Mouse (Mus musculus): ENCODE measurements around the gene Gm21748. TPM values are rescaled to one million over a fixed set of nuclear protein-coding genes. Genes with fewer than 3 reads are reported as not detected.

Gm21748 gene
- total RNA-seq (2023): not detected

DNA sequence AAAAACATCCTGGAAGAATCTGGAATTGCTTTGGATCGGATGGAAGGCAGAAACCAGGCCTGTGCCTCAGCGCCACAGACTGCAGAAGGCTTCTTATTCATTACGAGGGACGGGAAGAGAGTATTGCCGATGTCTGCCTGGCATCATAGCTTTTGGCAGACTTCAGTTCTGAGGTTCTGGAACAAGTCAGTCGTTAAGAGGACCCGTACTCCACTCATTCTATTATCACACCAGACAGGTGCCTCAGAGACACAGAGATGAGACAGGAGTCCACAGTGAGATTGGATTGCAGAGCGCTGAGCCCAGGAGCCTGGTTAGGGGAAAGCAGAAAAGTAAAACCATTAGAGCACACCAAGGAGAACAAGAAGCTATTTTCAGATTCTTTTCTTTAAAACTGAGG is at the start of gene Gm21748:
Gene Gm21748 (minus strand): TSS at position 101 of the 400 bp plus-strand sequence.

Other genes starting within 250 kb of the Gm21748 start
- not detected for gene Gm21860, start 84.4 kb downstream of the Gm21748 start, total RNA-seq (2023)
- not detected for gene Gm47283, start 54.4 kb downstream of the Gm21748 start, total RNA-seq (2023)

Data from neutrophil, adult 83 days (primary cell).